Mouse (Mus musculus): ENCODE results near the gene 1700067P10Rik.

DNA sequence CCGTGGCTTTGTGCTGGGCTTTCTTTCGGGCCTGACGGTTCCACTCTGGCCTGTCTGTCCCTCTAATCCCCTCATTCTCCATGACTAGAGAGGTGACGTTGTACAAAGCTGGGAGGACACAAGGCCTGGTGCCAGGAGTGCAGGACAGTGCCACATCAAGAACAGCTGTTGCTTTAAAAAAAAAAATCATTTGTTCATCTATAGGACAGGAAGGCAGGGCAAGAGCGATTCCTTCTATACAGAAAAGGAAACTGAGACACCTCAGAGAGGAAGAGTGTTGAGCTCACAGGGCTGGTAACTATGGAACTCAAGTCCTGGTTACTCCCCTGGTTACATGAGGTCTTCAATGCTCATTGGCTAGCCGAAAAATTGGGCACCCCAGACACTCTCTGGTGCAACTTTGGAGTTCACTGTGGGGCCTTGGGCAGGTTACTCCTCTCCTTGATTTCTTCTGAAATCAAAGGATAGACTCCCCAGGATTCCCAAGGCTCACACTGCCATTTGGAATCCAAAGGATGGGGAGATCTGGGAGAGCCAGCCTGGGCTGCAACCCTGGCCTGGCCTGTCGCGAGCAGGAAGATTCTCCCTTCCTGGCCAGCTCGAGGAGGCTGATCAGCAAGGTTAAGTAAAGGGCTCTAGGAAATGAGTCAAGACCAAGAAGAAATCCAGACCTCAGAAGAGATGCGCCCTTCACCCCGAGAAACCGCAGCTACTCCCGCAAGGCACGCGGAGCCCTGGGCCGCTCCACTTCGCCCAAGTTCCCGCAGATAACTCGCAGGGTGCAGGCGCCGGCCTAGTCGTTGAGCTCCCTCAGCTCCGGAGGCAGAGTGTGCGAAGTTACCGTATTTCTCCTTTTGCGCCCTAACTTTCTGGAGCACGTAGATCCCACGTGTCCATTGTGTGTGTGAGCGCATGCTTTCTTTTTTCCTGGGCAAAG, 47.5 kb upstream of the 1700067P10Rik start:
- TF ChIP-seq CTCF (IDR thresholded peaks at IDR 0.05): no peak
- TF ChIP-seq EP300 (IDR thresholded peaks at IDR 0.05): 0 out of 2 replicates have a peak, but pooled peaks have one; percentile 22
